Mouse (Mus musculus) retina, postnatal 1 day (tissue): ENCODE data around the gene Fam78a.

ENCODE experiments used
- DNase-seq: peaks from one replicate; pipeline ENCODE4 v3.0.0-alpha.2; 2012

The Fam78a gene

GRCm38 (mm10) chr2:32084111-32084871, at the start of gene Fam78a:
Fam78a (minus strand) TSS chr2:32084857.
- peak; percentile 79 for DNase-seq

DNA sequence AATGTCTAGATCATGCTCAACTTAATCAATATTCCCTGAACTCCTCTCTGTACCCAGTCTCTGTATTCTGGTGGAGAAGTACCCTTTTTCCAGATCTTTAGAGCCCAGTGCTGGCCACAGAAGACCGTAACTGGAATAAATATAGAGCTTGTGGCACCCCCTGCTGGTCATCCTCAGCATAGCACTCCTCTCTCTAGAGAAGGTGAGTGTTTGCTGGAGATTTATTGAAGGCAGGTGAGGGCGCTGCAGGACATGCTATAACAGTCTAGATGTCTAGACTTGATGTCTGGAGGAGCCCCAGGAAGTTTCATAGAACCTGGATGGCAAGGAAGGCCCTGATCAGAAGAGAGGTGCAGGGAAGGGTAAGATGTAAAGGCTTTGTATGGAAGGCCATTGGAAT, 49.4 kb upstream of the Fam78a start:
- peak; percentile 87 for DNase-seq

GRCm38 (mm10) chr2:32132567-32132992, 47.9 kb upstream of the Fam78a start:
- peak; percentile 89 for DNase-seq

DNA sequence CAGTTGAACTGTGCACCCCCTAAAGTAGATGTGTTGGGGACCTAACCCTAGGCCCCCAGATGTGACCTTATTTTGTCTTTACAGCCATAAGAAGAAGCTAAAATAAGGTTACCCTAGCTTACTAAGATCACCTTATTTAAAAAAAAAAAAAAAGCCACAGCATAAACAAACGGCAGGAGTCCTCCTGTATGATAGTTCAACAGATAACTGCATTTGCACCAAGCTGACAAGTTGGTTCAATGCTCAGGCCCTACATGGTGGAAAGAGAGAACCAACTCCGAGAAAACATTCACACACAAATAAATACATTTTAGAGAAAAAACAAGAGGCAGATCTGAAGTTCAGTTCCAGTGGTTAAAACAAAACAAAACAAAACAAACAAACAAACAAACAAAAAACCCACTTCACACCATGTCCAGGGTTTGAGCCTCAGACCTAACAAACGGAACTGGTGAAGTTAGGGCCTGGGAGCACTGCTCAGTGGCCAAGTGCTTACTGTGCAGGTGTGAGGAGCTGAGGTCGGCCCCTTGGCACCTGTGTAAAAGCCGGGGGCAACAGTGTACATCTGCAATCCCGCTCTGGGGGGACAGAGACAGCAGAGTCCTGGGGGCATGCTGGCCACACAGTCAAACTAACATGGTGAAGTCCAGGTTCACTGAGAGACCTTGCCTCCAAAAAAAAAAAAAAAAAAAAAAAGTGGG, 47.4 kb upstream of the Fam78a start:
- no peak for DNase-seq

DNA sequence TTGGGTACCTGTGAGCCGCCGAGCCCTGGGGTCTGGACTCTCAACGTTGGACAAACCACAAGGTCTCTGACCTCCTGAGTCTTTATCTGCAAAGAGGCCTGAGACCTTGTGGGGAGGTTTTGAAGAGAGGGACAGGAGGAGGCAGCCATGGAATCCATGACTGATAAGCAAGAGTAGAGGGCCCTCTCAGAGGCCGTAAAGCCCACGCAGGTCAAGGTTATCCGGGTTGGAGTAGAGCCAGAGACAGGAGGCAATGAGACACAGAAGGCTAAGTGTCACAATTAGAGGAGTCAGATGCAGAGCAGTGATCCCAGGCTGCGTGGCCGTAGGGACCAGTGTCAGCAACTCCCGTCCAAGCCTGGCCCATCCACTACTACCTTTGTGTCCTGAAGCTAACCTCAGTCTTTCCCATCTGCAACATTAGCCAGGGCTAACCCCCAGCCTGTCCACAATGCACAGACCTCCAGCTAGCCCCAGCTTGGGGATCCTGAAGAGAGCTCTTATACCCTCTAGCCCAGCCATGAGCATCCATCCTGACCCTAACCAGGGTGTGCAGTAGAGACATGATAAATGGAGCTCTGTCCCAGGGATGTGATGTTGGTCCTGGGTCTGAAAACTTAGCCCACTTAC, 46.7 kb upstream of the Fam78a start:
- no peak for DNase-seq

DNA sequence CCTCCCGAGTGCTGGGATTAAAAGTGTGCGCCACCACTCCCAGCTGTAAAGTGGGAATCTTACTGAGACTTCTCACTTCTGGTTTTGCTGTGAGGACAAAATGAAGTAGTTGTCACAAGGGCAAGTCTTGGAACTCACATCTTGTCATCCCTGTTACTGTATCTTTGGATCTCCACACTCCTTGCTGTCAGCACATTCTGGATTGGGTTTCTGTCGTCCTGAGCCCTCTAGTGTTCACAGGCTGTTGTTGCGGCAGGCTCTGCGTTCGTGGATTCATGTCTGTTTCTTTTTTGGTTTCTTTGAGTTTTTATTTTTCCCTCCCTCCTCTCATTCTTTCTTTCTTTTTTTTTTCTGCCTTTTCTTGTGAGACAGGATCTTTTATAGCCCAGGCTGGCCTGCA, 45.8 kb upstream of the Fam78a start:
- peak; percentile 66 for DNase-seq

DNA sequence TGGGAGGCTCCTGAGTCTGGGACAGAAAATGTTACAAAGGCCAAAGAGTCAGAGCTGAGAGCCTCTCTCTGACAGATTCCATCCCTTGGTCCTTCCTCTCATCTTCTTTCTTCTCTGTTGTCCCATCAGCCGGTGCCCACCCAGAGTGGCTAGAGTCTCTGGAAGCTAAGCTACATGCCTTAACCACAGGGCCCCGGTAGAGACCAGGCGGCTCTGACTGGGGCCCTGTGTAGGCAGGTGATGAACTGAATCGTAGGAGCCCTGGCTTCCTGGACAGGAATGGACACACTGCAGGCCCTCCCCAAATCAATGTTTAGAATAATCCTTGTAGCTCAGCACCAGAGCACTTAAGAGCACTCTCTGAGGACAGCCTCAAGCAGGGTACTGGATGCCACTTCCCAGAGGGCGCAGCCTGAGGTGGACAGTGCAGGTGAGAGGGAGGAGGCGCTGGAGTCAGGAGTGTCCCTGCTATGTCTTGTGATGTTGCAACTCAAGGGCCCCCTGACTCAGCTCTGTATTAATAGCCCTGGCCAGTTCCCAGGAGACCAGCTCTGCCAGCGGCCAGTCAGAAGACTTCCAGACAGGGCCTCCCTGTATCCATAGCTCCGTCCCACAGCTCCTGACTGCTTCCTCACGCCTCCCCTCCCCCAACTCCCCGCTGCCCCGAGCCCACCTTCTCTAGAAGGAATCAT, 44.9 kb upstream of the Fam78a start:
- DNase-seq, result no peak

GRCm38 (mm10) chr2:32128536-32128841, 43.8 kb upstream of the Fam78a start:
- no peak for DNase-seq

DNA sequence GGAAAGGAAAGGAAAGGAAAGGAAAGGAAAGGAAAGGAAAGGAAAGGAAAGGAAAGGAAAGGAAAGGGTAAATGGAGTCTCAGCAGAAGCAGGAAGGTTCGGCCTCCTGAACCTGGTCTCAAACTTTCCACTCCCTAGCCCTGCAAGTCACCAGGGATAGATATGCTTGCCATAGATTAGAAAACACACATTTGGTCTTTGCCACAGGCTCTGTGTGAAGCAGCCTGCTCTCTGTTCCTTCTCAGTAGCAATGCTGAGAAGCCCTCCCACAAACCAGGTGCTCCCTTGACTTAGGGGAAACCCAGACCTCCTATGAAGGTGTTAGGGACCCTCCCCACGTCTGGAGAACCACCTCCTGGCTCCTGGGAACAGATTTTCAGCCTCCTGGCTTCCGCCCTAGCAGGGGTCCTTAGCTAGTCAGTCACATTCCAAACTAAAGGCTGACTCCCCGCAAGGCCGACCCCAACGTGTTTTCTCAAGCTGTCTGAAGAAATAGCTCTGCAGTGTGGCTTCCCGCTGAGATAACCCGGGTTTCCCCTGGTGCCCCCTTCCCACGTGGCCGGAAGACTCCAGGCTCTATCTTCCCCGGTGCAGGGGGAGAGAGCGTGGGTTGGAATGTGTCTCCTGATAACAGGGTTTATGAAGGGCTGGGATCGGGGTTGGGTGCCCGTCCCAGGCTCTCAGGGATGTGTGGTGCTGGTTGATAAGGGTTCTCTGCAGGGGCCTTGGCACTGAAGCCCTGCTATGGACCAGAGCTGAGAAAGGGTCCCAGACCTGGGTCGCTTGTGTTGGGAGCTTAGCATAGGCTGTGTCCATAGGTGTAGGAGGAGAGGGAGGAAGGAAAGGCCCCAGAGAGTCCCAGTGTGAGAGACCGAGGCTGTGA, 43.2 kb upstream of the Fam78a start:
- DNase-seq, result no peak

- no peak for DNase-seq
Measured at GRCm38 (mm10) chr2:32121785-32122184, 37.1 kb upstream of the Fam78a start.

DNA sequence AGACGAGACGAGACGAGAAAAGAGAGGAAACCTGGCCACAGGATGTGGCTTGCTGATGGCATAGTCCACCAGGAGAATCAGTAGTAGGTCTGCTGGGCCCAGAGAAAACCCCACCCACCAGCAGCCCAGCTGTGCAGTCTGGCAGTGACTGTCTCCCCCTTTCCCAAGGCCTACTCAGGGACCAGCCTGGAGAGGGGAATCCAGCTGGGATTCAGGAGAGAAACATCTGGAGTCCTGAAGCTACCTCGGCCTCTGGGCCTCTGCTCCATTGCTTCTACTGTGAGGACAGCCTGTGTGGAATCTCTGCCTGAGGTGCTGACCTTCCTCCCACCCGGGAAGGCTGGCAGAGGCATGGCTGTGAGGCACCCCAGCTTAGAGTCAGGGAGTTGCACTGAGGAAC, 36.5 kb upstream of the Fam78a start:
- DNase-seq, result no peak

DNA sequence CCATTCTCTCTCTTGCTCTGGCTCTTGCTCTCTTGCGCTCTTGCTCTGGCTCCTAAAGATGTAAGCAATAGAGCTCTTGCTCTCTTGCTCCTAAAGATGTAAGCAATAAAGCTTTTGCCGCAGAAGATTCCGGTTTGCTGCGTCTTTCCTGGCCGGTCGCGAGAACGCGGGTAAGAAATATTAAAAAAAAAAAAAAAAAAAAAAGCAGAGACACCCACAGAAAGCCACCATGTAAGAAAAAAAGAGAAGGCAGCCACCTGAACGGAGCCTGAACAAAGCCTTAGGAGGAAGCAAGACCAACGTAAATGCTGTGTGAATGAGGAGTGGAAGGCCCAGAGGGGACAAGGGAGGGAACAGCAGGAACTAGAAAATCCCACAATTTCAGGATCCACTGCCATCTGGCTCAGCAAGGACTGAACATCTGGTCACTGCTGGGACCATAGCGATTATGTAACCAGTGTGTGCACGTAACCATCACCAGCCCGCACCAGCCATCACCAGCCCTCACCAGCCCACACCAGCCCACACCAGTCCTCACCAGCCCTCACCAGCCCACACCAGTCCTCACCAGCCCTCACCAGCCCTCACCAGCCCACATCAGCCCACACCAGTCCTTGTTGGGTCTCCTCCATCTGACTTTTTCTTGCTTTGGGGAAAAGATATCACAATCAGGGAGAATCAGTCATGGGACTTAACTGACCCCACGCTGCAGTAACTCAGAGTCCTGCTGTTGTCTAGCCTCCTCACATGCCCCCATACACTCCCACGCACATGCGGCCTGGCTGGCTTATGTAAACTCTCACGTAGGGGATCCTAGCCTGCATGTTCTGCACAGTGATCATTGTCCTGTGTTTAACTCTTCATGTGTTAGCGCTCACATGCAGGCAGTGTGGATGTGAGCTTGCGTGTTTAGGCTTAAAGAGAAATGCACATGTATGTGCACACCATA, 35.4 kb upstream of the Fam78a start:
- DNase-seq, result no peak

- DNase-seq, result no peak
Measured at GRCm38 (mm10) chr2:32115851-32116268, 31.2 kb upstream of the Fam78a start.

GRCm38 (mm10) chr2:32112548-32112947, 27.9 kb upstream of the Fam78a start:
- DNase-seq, result no peak

DNA sequence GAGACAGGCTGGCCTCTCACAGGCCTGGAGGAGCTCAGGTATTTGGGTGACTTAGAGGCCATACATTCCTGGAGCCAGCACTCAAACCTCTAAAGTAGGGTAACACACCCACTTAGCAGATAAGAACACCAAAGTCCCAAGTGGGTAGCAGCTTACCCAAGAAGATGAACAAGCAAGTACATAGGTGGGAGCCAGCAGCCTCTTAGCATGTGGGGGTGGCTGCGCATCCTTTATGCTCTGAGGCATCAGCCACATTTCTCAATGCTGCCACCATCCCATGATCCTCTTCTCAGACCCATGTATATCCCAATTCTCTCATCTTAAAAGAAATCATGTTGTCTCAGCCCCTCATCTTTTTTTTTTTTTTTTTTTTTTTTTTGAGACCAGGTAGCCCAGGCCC, 26.6 kb upstream of the Fam78a start:
- no peak for DNase-seq

DNA sequence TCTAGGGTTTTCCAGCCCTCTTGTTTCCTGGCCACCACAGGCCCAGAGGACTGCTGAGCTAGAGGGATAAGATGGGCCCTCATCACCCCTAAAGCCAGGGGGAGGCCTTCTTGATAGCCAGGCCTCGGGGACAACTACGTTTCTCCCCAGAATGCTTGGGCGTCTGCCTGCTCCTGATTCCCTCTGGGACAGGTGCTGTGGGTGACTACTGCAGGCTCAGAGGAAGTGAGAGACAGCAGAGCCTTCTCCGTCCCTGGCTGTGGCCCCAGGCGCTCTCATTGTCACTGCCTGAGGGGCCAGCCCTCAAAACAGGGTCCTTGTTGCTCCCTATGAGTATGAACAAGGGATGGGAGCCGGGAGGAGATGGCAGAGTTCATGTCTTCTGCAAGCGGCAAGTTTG, 21.3 kb upstream of the Fam78a start:
- DNase-seq, result no peak

- peak; percentile 88 for DNase-seq
Measured at GRCm38 (mm10) chr2:32105117-32105913, 20.7 kb upstream of the Fam78a start.

GRCm38 (mm10) chr2:32104122-32104521, 19.5 kb upstream of the Fam78a start:
- no peak for DNase-seq

- DNase-seq, result no peak
Measured at GRCm38 (mm10) chr2:32103557-32103956, 18.9 kb upstream of the Fam78a start.

DNA sequence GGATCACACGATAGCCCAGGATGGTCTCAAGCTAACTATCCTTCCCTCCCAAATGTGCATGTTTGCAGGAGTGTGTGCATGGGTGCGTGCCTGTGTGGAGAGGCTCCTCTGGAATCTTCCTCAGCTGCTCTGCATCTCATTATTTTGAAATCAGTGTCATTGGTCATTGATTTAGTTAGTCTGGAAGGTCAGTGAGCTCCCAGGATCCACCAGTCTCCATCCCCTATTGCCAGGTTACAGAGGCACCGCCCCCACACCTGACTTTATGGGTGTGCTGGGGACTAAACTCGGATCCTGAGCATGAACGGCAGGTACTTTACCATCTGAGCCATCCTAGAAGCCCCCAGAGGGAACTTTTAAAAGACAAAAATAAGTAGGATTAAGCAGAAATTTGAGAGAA, 18.3 kb upstream of the Fam78a start:
- DNase-seq, result peak; percentile 71

- DNase-seq, result no peak
Measured at GRCm38 (mm10) chr2:32096122-32096420, 11.4 kb upstream of the Fam78a start.
